Mouse (Mus musculus) heart, embryonic 16.5 days (tissue): ENCODE results near the gene Fbxo40. TPM values are rescaled to one million over a fixed set of nuclear protein-coding genes. Genes with fewer than 3 reads are reported as not detected.

Source experiments
- ATAC-seq: fragments of 200-750 bp; cut with Nextera tagmentation; replicated peaks from 2 replicates; pipeline ENCODE4 v1.8.0; 2017; ENCODE audit warnings: moderate number of reproducible peaks; ENCODE audit not compliant: insufficient read depth, low FRiP score; ENCODE audit errors: extremely low read depth
- H3K27ac ChIP-seq: fragments of 300-500 bp; sonication (generic); 2 replicates; pipeline ENCODE4 v1.5.1; 2014; ENCODE audit warnings: mild to moderate bottlenecking, low read length, control low read depth, moderate library complexity
- H3K27me3 ChIP-seq: fragments of 300-500 bp; sonication (generic); 2 replicates; pipeline ENCODE4 v1.6.1; 2014; ENCODE audit warnings: low read length, mixed read lengths; ENCODE audit not compliant: control insufficient read depth, insufficient read depth
- H3K36me3 ChIP-seq: fragments of 300-500 bp; sonication (generic); 2 replicates; pipeline ENCODE4 v1.6.1; 2014; ENCODE audit not compliant: control insufficient read depth, insufficient read depth
- H3K4me1 ChIP-seq: fragments of 300-500 bp; sonication (generic); 2 replicates; pipeline ENCODE4 v1.6.1; 2014; ENCODE audit warnings: low read length, mixed read lengths; ENCODE audit not compliant: control insufficient read depth, insufficient read depth
- H3K4me2 ChIP-seq: fragments of 300-500 bp; sonication (generic); 2 replicates; pipeline ENCODE4 v1.6.1; 2014; ENCODE audit warnings: low read depth, mild to moderate bottlenecking, control low read depth, low read length
- H3K4me3 ChIP-seq: fragments of 300-500 bp; sonication (generic); 2 replicates; pipeline ENCODE4 v1.5.1; 2014; ENCODE audit warnings: mild to moderate bottlenecking, control low read depth, low read length
- H3K9ac ChIP-seq: fragments of 300-500 bp; sonication (generic); 2 replicates; pipeline ENCODE4 v1.6.1; 2014; ENCODE audit warnings: low read length, control low read depth
- H3K9me3 ChIP-seq: fragments of 300-500 bp; sonication (generic); replicated peaks from 2 replicates; pipeline ENCODE4 v1.6.1; 2016; ENCODE audit warnings: low read length; ENCODE audit not compliant: control insufficient read depth
- WGBS: fragments of 180-500 bp; shearing (Covaris S2); extraction: QIAGEN DNeasy Blood & Tissue Kit; methylation state at CpG from one replicate; pipeline ENCODE4 v1.1.7; 2014; 5-methylcytosine and 5-hydroxymethylcytosine counted together
- polyA plus RNA-seq: library from polyadenylated mRNA; unstranded; fragments of >200 nt; fragmentation: Nextera tagmentation; extraction: Ambion mirVana; gene quantifications from 2 replicates; pipeline ENCODE4 v1.2.1, GENCODE M21; 2015

Gene Fbxo40
- polyA plus RNA-seq, 1 experiment from 2014 or later, result 15.5 TPM

GRCm38 (mm10) chr16:36941137-36941727 lies 49.0 kb downstream of the Fbxo40 start:
- Histone ChIP-seq H3K4me1 (peaks cover 8% of the 10 kb centered on the region), H3K27ac (peak overlapping the region; percentile 6; the same call in 1 of the 2 replicates), H3K4me2 (no peak overlapping the region), H3K27me3 (no peaks in the 10 kb centered on the region), H3K36me3 (no peaks in the 10 kb centered on the region), H3K4me3 (no peak overlapping the region), H3K9me3 (no peaks in the 10 kb centered on the region), H3K9ac (no peak overlapping the region)
- 56% methylated on average over 6 of the region's 6 CpGs for WGBS
- ATAC-seq, result no peak

- peak overlapping the region; percentile 20 for H3K4me2 ChIP-seq
- WGBS, result 68% methylated on average over 3 of the region's 3 CpGs
- H3K27ac ChIP-seq, result no peak overlapping the region
These were observed 54.5 kb downstream of the Fbxo40 start for GRCm38 (mm10) chr16:36935814-36936213.

DNA sequence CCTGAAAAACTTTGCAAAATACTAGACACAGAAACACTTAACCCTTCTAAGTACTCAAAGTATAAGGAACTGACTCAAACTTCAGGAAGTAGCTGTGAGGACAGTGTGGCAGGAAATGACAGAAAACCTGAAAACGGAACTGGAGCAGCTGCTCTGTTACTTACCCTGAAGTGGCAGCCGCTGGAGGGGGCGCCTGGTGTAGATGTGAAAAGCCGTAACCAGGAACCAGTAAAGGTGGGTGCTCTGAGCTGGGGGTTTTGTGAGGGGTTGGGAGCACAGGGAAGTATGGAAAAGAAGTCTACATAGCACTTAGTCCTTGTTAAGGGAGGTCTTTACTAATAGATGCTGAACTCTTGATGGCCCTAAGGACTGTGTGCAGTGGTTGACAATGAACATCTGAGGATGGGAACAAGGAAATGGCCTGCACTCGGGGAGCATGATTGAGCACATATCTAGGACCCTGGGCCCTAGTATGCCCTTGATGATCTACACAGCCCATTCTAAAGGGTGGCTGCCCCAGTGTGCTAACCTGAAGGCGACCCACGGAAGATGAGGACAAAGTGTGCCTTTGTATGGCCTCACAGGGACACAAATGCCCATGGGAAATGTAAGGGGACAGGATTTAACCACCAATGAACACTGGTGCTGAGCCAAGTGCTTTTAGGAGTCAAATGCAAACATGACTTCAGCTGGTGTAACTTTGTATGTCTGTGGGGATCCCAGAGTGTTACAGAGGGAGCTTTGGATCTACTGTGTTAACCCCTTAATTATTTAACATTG lies 55.2 kb downstream of the Fbxo40 start, which contains the start of gene Hcls1:
Hcls1 (plus strand) TSS at position 143 of the 780 bp plus-strand sequence.
- Histone ChIP-seq H3K9ac (peak within 1 kb of the TSS; percentile 21; the same call in 1 of the 2 replicates), H3K4me1 (peaks cover 10% of the 10 kb centered on the region), H3K4me2 (peak within 1 kb of the TSS; percentile 20), H3K27ac (peak within 1 kb of the TSS; percentile 70), H3K36me3 (peaks cover 14% of the 10 kb centered on the region), H3K9me3 (no peaks in the 10 kb centered on the region), H3K27me3 (no peaks in the 10 kb centered on the region), H3K4me3 (peak within 1 kb of the TSS; percentile 39)
- 55% methylated on average over 7 of the region's 7 CpGs for WGBS
- ATAC-seq, result peak; percentile 34; the same call in 1 of the 2 replicates

More at GRCm38 (mm10) chr16:36935814-36936213, 54.5 kb downstream of the Fbxo40 start:
- ATAC-seq, result no peak
- no peaks in the 10 kb centered on the region for H3K9me3 ChIP-seq
- peaks cover 10% of the 10 kb centered on the region for H3K4me1 ChIP-seq
- peaks cover 14% of the 10 kb centered on the region for H3K36me3 ChIP-seq
- peak overlapping the region; percentile 39 for H3K4me3 ChIP-seq
- no peak overlapping the region for H3K9ac ChIP-seq
- H3K27me3 ChIP-seq, result no peaks in the 10 kb centered on the region

- H3K4me3 ChIP-seq, result no peak overlapping the region
- ATAC-seq, result peak; percentile 70
- H3K27ac ChIP-seq, result peak overlapping the region; percentile 70
- peaks cover 10% of the 10 kb centered on the region for H3K4me1 ChIP-seq
- 25% methylated on average over 6 of the region's 6 CpGs for WGBS
- no peaks in the 10 kb centered on the region for H3K27me3 ChIP-seq
- peaks cover 19% of the 10 kb centered on the region for H3K36me3 ChIP-seq
- no peaks in the 10 kb centered on the region for H3K9me3 ChIP-seq
- no peak overlapping the region for H3K9ac ChIP-seq
- peak overlapping the region; percentile 13; the same call in 1 of the 2 replicates for H3K4me2 ChIP-seq
These were observed 56.0 kb downstream of the Fbxo40 start for GRCm38 (mm10) chr16:36934131-36934840.

DNA sequence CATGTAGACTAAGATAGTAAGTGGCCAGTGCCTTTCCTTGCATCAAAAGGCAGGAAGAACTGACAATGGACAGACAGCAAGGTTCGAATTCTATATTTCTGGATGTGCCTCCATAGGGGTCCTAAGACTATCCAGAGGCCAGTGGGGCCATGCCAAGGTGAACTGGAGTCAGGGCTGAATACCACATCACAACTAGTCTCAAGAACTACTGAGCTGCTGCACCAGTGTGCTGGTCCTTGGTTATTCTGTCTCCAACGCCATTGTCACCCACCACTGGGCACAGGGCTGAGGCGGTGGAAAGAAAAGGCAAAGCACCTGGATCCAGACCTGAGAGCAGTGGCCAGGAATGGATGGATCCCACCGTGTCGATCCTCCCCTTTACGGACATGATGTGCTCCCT lies 57.7 kb downstream of the Fbxo40 start:
- Histone ChIP-seq H3K27me3 (no peaks in the 10 kb centered on the region), H3K4me3 (no peak overlapping the region), H3K36me3 (peaks cover 32% of the 10 kb centered on the region), H3K9ac (no peak overlapping the region), H3K4me1 (peaks cover 10% of the 10 kb centered on the region), H3K9me3 (no peaks in the 10 kb centered on the region), H3K27ac (no peak overlapping the region), H3K4me2 (no peak overlapping the region)
- ATAC-seq, result no peak
- 93% methylated on average over 6 of the region's 6 CpGs for WGBS

- Histone ChIP-seq H3K9ac (no peak overlapping the region), H3K4me2 (no peak overlapping the region), H3K36me3 (peaks cover 35% of the 10 kb centered on the region), H3K9me3 (no peaks in the 10 kb centered on the region), H3K4me3 (no peak overlapping the region), H3K27ac (no peak overlapping the region), H3K4me1 (peaks cover 10% of the 10 kb centered on the region), H3K27me3 (no peaks in the 10 kb centered on the region)
- ATAC-seq, result no peak
- WGBS, result 87% methylated on average over 3 of the region's 3 CpGs
These were observed 58.3 kb downstream of the Fbxo40 start for GRCm38 (mm10) chr16:36931976-36932375.

- Histone ChIP-seq H3K27ac (no peak overlapping the region), H3K4me3 (no peak overlapping the region), H3K36me3 (peaks cover 41% of the 10 kb centered on the region), H3K9ac (no peak overlapping the region), H3K9me3 (no peaks in the 10 kb centered on the region), H3K27me3 (no peaks in the 10 kb centered on the region), H3K4me1 (peaks cover 10% of the 10 kb centered on the region), H3K4me2 (no peak overlapping the region)
- ATAC-seq, result no peak
- 83% methylated on average over 10 of the region's 10 CpGs for WGBS
These were observed 58.9 kb downstream of the Fbxo40 start for GRCm38 (mm10) chr16:36931381-36931780.

DNA sequence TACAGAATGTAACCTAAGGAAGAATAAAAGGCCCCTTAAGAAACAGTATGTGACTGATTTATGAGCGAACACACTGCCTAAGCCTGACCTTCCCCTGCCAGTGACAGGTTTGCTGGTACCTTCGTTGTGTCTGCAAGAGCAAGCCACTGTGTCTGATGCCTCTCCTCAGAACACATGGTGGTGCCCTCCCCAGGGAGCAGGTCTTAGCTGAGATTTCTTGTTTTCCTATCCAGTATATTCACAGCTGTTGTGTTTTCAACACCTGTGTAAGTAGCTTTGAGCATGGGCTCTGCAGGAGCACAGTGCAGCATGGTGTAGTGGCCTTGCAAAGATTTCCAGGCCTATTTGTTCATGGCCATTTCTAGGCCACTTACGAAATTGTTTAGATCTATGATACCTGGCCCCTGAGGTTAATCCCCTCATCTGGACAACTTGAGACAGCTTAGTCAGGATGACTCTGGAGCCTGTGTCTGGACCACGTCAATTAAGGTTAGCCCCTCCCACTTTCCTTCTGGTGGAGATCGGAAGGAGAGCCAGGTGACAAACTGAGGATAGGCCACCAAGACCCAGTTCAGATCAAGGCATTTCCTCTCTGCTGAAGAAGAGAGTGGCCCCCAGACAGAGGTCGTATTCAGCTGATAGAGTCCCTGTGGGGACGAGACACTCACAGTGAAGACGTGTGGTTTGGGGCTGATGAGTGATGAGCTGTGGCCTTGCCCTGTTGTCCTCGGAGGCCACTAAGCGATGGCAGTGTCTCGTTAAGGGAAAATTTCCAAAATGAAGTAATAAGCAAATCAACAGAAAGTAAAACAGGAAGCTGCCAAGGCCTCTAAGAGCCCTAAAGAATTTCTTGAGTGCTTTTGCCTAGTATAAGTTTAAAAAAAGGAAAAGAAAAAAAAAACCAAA lies 59.8 kb downstream of the Fbxo40 start:
- no peak for ATAC-seq
- H3K36me3 ChIP-seq, result peaks cover 49% of the 10 kb centered on the region
- H3K4me3 ChIP-seq, result no peak overlapping the region
- H3K9me3 ChIP-seq, result no peaks in the 10 kb centered on the region
- H3K4me1 ChIP-seq, result peaks cover 10% of the 10 kb centered on the region
- H3K4me2 ChIP-seq, result no peak overlapping the region
- no peak overlapping the region for H3K27ac ChIP-seq
- 61% methylated on average over 11 of the region's 11 CpGs for WGBS
- H3K9ac ChIP-seq, result no peak overlapping the region
- H3K27me3 ChIP-seq, result no peaks in the 10 kb centered on the region
